Mouse (Mus musculus): ENCODE results near the gene Rere. TPM values are rescaled to one million over a fixed set of nuclear protein-coding genes. Genes with fewer than 3 reads are reported as not detected.

Gene Rere
- total and polyA plus RNA-seq, 3 experiments = 3.1 to 36.5 (median 8.7) TPM

DNA sequence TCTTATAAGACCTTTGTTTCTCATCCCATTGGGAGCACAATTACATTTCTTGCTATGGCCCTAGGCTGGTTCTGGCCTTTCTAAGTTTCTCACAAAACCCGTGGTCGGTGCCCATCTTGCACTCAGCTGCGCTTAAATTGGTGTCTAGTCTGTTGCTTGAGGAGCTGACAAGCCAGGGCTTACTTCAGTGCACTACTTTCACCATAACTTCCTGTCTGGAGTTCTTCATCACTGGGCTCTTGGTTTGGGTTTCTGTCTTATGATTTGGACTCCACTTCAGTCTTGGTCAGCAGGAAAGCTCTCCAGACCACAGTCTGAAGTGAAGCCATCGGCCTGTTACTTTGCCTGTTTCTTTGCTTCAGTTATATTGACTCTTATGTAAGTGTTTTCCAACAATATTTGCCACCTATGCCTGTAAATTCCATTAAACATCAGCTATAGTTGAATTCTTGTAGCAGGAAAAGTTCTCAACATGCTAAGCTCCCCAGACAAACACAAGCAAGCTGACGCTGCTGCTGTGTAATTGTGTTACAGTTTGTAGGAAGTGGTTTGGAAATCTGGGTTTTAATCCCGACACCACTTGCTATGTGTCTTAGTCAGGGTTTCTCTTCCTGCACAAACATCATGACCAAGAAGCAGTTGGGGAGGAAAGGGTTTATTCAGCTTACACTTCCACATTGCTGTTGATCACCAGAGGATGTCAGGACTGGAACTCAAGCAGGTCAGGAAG is 59.5 kb downstream of the Rere start:
- dilution Hi-C loops (cut with MboI; ENCODE audit: extremely low pct_ligation_motif_present, extremely low pct_unique_long_range_greater_than_20kb, low sequenced_read_pairs) = no loop called here
- Histone ChIP-seq H3K4me1 (ENCODE audit: control insufficient read depth in 1 of 2, insufficient read depth in 2 of 2) (peaks cover 5 to 27% of the 10 kb centered on the region in 2 experiments), H3K4me3 (replicated peaks in 1 of 3; ENCODE audit: low read depth in 2 of 3, low read length in 2 of 3, poor library complexity in 1 of 3) (no peak overlapping the region), H3K79me2 (replicated peaks; ENCODE audit: control insufficient read depth, extremely low read depth, insufficient read depth, poor library complexity, severe bottlenecking) (0 out of 2 replicates have a peak, but pooled peaks cover 2% of the 10 kb centered on the region), H3K4me2 (ENCODE audit: insufficient read depth, low read depth, poor library complexity, severe bottlenecking) (no peak overlapping the region), H3K9ac (ENCODE audit: insufficient read depth, low read depth) (no peak overlapping the region), H3K27ac (ENCODE audit: insufficient read depth, low read depth) (no peak overlapping the region), H3K36me3 (replicated peaks in 1 of 2; ENCODE audit: control insufficient read depth in 1 of 2, insufficient read depth in 1 of 2, low read length in 1 of 2) (peaks cover 0 to 10% of the 10 kb centered on the region in 2 experiments), H3K9me3 (replicated peaks; ENCODE audit: low read length) (no peaks in the 10 kb centered on the region), H3K27me3 (replicated peaks) (no peaks in the 10 kb centered on the region)
- no peak for TF ChIP-seq USF2 (conservative IDR thresholded peaks at IDR 0.05; ENCODE audit: low read depth, low read length)
- TF ChIP-seq RCOR1 (conservative IDR thresholded peaks at IDR 0.05; ENCODE audit: low read depth, low read length) = no peak
- no peak for TF ChIP-seq BHLHE40 (IDR thresholded peaks at IDR 0.05; ENCODE audit: low read depth, low read length)
- no peak for TF ChIP-seq SIN3A (IDR thresholded peaks at IDR 0.05; ENCODE audit: low read length)
- TF ChIP-seq KAT2A (IDR thresholded peaks at IDR 0.05; ENCODE audit: insufficient replicate concordance, low read length) = no peak
- no peak for TF ChIP-seq CTCF (conservative IDR thresholded peaks at IDR 0.05 in 1 of 2, IDR thresholded peaks at IDR 0.05 in 1 of 2; ENCODE audit: low read depth in 2 of 2, low read length in 2 of 2)
- TF ChIP-seq POLR2AphosphoS2 (IDR thresholded peaks at IDR 0.05; ENCODE audit: low read depth, low read length) = no peak
- no peak for TF ChIP-seq POLR2A (IDR thresholded peaks at IDR 0.05; ENCODE audit: low read depth, low read length)
- no peak for TF ChIP-seq ZKSCAN1 (IDR thresholded peaks at IDR 0.05; ENCODE audit: borderline replicate concordance, low read depth, low read length)
- TF ChIP-seq EP300 (IDR thresholded peaks at IDR 0.05; ENCODE audit: low read length) = no peak
- no peak for DNase-seq (ENCODE audit: extremely low read depth)
- in situ Hi-C loops (cut with MboI; ENCODE audit: low pct_ligation_motif_present, low pct_unique_long_range_greater_than_20kb, low sequenced_read_pairs) = no loop called here

DNA sequence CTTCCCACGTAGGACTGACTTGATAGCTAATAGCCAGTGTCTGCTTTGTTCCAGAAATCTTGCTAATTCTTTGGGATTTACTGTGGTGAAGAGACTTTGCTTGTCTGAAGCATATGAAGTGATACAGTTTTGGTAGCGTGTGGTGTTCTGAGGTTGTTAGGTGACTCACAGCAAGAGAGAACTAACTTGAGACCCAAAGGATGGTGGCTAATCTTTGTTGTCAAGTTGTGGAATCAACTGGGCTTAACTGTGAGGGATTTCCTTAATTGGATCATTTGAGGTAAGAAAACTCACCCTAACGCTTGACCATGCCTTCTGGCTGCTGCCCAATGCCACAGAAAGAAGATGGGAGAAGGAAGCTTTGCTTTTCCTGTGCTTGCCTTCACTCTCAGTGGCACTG is 63.1 kb downstream of the Rere start:
- TF ChIP-seq MAZ (IDR thresholded peaks at IDR 0.05; ENCODE audit: low read depth, low read length) = no peak
- no peak for TF ChIP-seq CTCF (conservative IDR thresholded peaks at IDR 0.05 in 1 of 2, IDR thresholded peaks at IDR 0.05 in 1 of 2; ENCODE audit: low read depth in 2 of 2, low read length in 2 of 2)
- TF ChIP-seq E2F4 (IDR thresholded peaks at IDR 0.05; ENCODE audit: insufficient replicate concordance, low read depth, low read length) = no peak
- no peak for TF ChIP-seq ZMIZ1 (IDR thresholded peaks at IDR 0.05; ENCODE audit: low read depth, low read length)
- TF ChIP-seq RAD21 (IDR thresholded peaks at IDR 0.05; ENCODE audit: low read depth, low read length) = no peak
- no peak for TF ChIP-seq KAT2A (IDR thresholded peaks at IDR 0.05; ENCODE audit: insufficient replicate concordance, low read length)
- no peak for TF ChIP-seq USF1 (IDR thresholded peaks at IDR 0.05; ENCODE audit: low read depth, low read length)
- TF ChIP-seq GABPA (IDR thresholded peaks at IDR 0.05; ENCODE audit: insufficient replicate concordance, low read depth, low read length) = no peak
- TF ChIP-seq SIN3A (IDR thresholded peaks at IDR 0.05; ENCODE audit: low read length) = no peak
- no peak for TF ChIP-seq EP300 (IDR thresholded peaks at IDR 0.05; ENCODE audit: low read length)
- TF ChIP-seq MXI1 (IDR thresholded peaks at IDR 0.05; ENCODE audit: low read depth, low read length) = no peak
- no peak for TF ChIP-seq IRF4 (IDR thresholded peaks at IDR 0.05; ENCODE audit: low read depth, low read length)
- TF ChIP-seq USF2 (conservative IDR thresholded peaks at IDR 0.05; ENCODE audit: low read depth, low read length) = no peak
- no peak for TF ChIP-seq BHLHE40 (IDR thresholded peaks at IDR 0.05; ENCODE audit: low read depth, low read length)
- TF ChIP-seq TCF12 (IDR thresholded peaks at IDR 0.05; ENCODE audit: low read depth, low read length) = no peak
- TF ChIP-seq ELF1 (IDR thresholded peaks at IDR 0.05; ENCODE audit: low read depth, low read length) = no peak
- peaks cover 0 to 8% of the 10 kb centered on the region in 2 experiments for H3K36me3 ChIP-seq (replicated peaks in 1 of 2; ENCODE audit: control insufficient read depth in 1 of 2, insufficient read depth in 1 of 2, low read length in 1 of 2)
- H3K27me3 ChIP-seq (replicated peaks) = no peaks in the 10 kb centered on the region
- H3K4me1 ChIP-seq (ENCODE audit: control insufficient read depth in 1 of 2, insufficient read depth in 2 of 2) = peaks cover 0 to 25% of the 10 kb centered on the region in 2 experiments; a peak in 2 of 4 replicates
- H3K9ac ChIP-seq (ENCODE audit: insufficient read depth, low read depth) = no peak overlapping the region
- DNase-seq (ENCODE audit: extremely low read depth) = no peak
- H3K79me2 ChIP-seq (replicated peaks; ENCODE audit: control insufficient read depth, extremely low read depth, insufficient read depth, poor library complexity, severe bottlenecking) = peaks cover 11% of the 10 kb centered on the region; the same call in 1 of the 2 replicates
- in situ Hi-C loops (cut with MboI; ENCODE audit: low pct_ligation_motif_present, low pct_unique_long_range_greater_than_20kb, low sequenced_read_pairs) (no loop called here), dilution Hi-C loops (cut with MboI; ENCODE audit: extremely low pct_ligation_motif_present, extremely low pct_unique_long_range_greater_than_20kb, low sequenced_read_pairs) (no loop called here)
- H3K9me3 ChIP-seq (replicated peaks; ENCODE audit: low read length) = no peaks in the 10 kb centered on the region
- H3K4me3 ChIP-seq (replicated peaks in 1 of 3; ENCODE audit: low read depth in 2 of 3, low read length in 2 of 3, poor library complexity in 1 of 3) = no peak overlapping the region
- H3K27ac ChIP-seq (ENCODE audit: insufficient read depth, low read depth) = no peak overlapping the region
- no peak overlapping the region for H3K4me2 ChIP-seq (ENCODE audit: insufficient read depth, low read depth, poor library complexity, severe bottlenecking)

Measured in CH12.LX (cell line).